Mouse (Mus musculus): Measurements from ENCODE around the gene Snx22.
A peak's percentile ranks its signal among the peaks of the same experiment; 100 is the strongest.

Snx22 gene

DNA sequence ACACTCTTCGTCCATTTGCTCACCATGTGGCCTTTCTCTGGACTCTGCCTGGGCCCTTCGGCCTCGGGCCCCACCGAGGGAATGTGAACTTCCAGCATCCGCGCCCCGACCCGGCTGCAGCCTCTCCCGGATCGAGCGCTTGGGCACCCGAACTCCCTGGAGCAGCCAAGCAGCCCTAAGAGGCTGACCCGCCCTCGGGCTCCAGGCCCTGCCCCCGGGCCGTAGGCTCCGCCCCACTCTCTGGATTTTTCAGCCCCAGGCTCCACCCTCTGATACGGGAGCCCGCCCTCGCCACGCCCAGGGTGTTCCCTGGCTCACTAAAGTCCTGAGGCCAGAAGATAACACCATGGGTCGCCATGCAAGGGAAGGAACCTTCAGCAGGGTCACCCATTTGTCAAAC, at the start of gene Snx22:
Snx22 (minus strand) TSS at position 137 of the 400 bp plus-strand sequence.
- peak; percentile 32 to 45 for DNase-seq (ENCODE audit: low spot score in 2 of 2)

GRCm38 (mm10) chr9:66116890-66117289, 47.4 kb upstream of the Snx22 start:
- no peak for DNase-seq (ENCODE audit: low spot score in 2 of 2)

DNA sequence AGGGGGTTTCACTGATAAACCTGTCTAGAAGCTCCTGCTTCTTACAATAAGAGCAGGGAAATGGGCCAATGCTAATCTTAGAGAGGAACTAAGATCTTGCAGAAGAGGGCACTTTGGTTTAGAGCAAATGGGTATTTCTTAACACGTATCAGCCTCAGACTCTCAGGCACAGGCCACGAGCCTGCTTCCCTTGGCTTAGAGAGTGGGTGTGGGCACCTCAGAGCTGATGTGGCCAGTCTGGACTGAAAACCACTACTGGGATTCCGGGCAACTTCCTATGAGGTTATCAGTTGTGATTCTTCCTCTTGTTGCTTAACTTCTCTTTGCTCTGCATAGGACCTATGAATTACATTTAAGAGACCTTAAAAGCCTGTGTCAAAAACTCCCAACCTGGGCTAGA, 44.8 kb upstream of the Snx22 start:
- DNase-seq (ENCODE audit: low spot score in 2 of 2): no peak

- DNase-seq (ENCODE audit: low spot score in 2 of 2): no peak
Measured at GRCm38 (mm10) chr9:66110611-66111379, 41.3 kb upstream of the Snx22 start.

DNA sequence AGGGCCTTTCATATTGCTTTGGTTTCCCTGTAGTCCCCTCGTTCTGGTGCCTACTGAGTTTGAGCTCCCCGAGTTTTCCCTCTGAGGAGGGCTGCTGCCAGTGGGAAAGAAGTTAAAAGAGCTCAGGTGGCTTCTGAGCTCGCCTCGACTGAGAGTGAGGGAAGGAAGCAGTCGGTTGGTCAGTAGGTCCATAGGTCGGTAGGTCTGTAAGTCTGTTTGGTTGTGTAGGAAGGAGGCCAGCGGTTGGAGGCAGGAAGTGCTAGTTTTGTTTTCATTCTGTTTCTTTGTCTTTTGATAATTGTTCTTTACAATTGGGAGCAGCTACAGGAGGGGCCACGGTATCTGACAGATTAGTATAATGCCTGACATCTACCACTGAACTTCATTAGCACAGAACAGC, 40.6 kb upstream of the Snx22 start:
- no peak for DNase-seq (ENCODE audit: low spot score in 2 of 2)

GRCm38 (mm10) chr9:66109574-66109973, 40.1 kb upstream of the Snx22 start:
- no peak for DNase-seq (ENCODE audit: low spot score in 2 of 2)

DNA sequence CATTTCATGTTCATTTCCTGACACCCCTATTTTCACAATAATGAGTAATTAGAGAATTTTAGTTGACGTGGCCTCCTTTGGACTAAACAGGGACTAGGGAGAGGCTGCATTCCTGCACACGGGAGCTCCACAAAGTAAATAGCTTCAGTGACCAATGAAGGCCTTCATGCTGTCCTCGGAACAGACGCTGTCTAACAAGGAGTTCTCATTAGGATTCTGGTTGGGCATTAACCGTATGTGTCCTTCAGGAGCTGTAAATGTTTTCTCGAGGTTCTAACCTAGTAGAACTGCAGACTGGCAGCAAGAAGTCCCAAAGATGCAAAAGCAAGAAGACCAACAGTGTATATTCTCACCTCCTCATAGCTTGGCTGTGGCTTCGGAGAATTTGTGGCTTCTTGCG, 35.6 kb upstream of the Snx22 start:
- no peak for DNase-seq (ENCODE audit: low spot score in 2 of 2)

DNA sequence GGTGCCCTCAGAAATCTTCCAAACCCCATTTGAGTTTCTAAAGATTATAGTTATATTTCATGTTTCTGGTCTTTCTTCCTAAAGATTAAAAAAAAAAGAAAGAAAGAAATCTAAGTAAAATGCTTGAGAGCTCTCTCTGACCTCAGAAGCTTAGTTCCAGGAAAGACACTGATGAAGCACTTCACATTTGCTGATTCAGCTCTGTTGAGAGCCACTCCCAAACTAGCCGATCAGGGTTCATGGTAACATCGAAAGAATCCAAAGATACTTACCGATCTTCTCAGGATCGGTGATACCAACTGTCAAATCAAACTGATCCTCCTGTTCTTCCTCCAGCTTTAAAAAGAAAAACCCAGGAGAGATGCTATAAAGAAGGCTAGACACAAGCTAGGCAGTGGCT, 35.1 kb upstream of the Snx22 start:
- no peak for DNase-seq (ENCODE audit: low spot score in 2 of 2)

DNA sequence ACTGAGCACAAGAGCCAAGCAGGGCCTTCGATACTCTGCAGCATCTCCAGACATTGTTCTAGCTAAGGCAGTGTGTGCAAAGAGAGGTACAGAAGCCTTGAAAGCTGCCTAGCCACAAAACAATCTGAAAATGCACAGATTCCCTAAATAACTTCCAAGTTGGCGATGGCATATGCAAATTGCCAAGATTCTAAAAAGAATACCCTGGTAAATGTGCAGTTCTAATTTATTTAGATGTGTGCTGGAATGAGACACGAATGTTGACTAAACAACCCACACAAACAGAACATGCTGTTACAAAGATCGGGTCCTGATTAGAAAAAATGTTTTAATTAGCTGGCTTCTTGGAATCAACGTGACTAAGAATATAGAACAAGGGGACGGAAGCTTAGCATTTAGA, 33.1 kb upstream of the Snx22 start:
- no peak for DNase-seq (ENCODE audit: low spot score in 2 of 2)

DNA sequence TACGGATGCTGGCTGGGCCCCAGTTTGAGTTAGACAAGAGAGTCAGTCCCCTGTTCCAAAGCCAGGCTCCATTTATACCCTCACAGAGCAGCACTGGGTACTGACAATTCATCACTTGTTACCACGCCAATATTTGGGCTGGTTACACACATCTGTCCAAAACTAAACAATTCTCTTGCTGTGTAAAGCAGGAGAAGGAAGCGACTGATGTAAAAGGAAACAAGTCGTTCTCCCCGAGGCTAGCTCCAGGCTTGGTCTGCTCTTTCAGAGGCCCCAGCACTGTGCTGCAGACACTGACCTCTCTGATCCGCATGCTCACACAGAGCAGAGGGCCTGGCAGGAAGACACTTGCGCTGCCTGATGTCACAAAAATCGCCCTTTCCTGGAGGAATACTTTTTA, 32.1 kb upstream of the Snx22 start:
- DNase-seq (ENCODE audit: low spot score in 2 of 2): no peak

DNA sequence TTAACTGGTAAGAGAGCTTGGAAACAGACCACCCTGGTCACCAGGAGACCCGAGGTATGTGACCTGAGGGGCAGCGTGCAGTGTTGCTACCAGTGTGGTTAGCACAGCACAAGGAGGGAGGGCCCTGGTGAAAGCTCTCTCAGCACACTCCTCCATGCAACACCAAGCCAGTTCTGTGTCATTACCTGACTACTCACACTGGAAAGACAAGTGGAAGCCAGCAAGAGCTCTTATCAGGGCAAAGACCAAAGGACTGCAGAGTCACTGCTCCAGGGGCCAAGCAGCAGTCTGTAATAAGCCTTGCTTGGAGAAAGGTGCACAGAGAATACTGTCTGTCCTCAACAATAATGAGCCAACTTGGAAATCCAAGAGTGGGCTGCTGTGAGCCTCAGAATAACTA, 23.1 kb upstream of the Snx22 start:
- no peak for DNase-seq (ENCODE audit: low spot score in 2 of 2)

GRCm38 (mm10) chr9:66091327-66092231, 22.1 kb upstream of the Snx22 start:
- DNase-seq (ENCODE audit: low spot score in 2 of 2): no peak

GRCm38 (mm10) chr9:66090593-66091244, 21.2 kb upstream of the Snx22 start:
- no peak for DNase-seq (ENCODE audit: low spot score in 2 of 2)

GRCm38 (mm10) chr9:66088411-66088810, 18.9 kb upstream of the Snx22 start:
- no peak for DNase-seq (ENCODE audit: low spot score in 2 of 2)

- no peak for DNase-seq (ENCODE audit: low spot score in 2 of 2)
Measured at GRCm38 (mm10) chr9:66087062-66087461, 17.5 kb upstream of the Snx22 start.

GRCm38 (mm10) chr9:66084171-66084570, 14.7 kb upstream of the Snx22 start:
- DNase-seq (ENCODE audit: low spot score in 2 of 2): no peak

DNA sequence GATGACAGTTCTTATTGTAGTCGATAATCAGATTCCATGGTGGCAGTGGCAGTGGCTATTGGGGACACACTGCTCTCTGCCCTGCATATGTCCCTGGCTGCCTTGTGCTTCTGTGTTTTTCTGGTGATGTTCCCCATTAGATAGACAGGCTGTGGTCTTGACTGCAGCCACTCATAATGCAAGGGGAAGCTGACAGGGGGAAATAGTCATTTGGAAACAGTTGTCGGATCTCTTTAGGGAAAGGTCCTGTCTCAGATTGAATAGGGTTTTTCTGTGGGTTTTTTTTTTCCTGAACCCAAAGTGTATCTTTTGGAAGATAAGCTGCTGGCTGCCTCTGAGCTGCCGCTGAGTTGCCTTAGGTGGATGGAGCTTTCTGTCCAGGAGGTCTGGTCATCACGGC, 12.5 kb upstream of the Snx22 start:
- no peak for DNase-seq (ENCODE audit: low spot score in 2 of 2)

GRCm38 (mm10) chr9:66080804-66081459, 11.4 kb upstream of the Snx22 start:
- DNase-seq (ENCODE audit: low spot score in 2 of 2): no peak

DNA sequence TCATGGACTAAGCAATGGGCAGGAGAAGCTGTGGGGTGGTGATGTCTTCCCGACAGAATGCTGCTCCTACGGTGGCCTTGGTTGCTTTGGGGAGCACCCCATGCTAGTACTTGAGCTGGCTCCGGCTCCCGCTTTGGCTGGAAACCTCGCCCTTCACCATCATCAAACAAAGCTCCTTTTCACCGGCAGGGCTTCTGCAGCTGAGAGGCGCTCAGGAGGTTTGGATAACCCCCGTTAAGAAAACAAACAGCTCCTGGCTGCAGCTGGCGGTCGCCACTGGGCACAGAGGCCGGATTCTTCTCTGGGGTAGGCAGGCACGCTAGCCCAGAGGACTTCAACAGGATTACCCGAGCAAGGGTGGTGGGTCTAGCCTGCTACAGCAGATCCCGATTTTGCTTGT, 9.0 kb upstream of the Snx22 start:
- DNase-seq (ENCODE audit: low spot score in 2 of 2): no peak

GRCm38 (mm10) chr9:66078072-66078471, 8.6 kb upstream of the Snx22 start:
- no peak for DNase-seq (ENCODE audit: low spot score in 2 of 2)

DNA sequence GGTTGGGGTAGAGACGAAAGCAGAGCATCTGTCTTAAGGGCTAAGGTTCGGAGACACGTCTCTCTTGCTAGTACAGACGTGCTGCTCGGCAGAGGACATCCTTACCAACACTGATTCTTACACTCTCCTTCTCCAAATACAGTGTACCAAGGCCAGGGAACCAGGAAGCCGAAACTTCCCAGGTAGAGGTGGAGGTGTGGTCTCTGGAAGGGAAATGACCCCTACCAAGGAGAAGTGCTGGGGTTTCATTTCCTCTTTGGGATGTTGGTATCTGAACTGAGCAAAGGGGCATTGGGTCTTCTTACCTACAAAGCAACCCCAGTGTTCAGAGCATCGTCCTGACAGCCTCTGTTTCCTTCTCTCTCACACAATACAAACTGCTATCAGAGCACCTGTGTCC, 3.2 kb upstream of the Snx22 start:
- no peak for DNase-seq (ENCODE audit: low spot score in 2 of 2)

GRCm38 (mm10) chr9:66070151-66070550, 632 bp upstream of the Snx22 start:
- no peak for DNase-seq (ENCODE audit: low spot score in 2 of 2)

Data from frontal cortex, postnatal 25 days (tissue).